Mouse (Mus musculus) neural tube, embryonic 13.5 days (tissue): ENCODE measurements at regions not wholly inside any gene's neighbourhood (a gene's known extent, or its start where the extent isn't known, plus 50 kb on each side); places are given as distances from the start of the nearest gene placed in this dataset.
A peak's percentile ranks its signal among the peaks of the same experiment; 100 is the strongest.

Source experiments
- ATAC-seq: fragments of 200-750 bp; cut with Nextera tagmentation; 2 replicates; pipeline ENCODE4 v1.8.0; 2017; ENCODE audit warnings: low read depth, mild to moderate bottlenecking, moderate TSS enrichment, moderate library complexity
- H3K27ac ChIP-seq: fragments of 300-500 bp; sonication (generic); replicated peaks from 2 replicates; pipeline ENCODE4 v1.5.1; 2015; ENCODE audit warnings: moderate library complexity, mild to moderate bottlenecking, inconsistent platforms
- H3K27me3 ChIP-seq: fragments of 300-500 bp; sonication (generic); 2 replicates; pipeline ENCODE4 v1.6.1; 2015; ENCODE audit warnings: mild to moderate bottlenecking, inconsistent platforms
- H3K36me3 ChIP-seq: fragments of 300-500 bp; sonication (generic); 2 replicates; pipeline ENCODE4 v1.6.1; 2015; ENCODE audit warnings: mild to moderate bottlenecking, inconsistent platforms
- H3K4me1 ChIP-seq: fragments of 300-500 bp; sonication (generic); replicated peaks from 2 replicates; pipeline ENCODE4 v1.6.1; 2015; ENCODE audit warnings: inconsistent platforms
- H3K4me2 ChIP-seq: fragments of 300-500 bp; sonication (generic); 2 replicates; pipeline ENCODE4 v1.6.1; 2015; ENCODE audit warnings: inconsistent platforms, mild to moderate bottlenecking, moderate library complexity
- H3K4me3 ChIP-seq: fragments of 300-500 bp; sonication (generic); 2 replicates; pipeline ENCODE4 v1.5.1; 2015; ENCODE audit warnings: mild to moderate bottlenecking, inconsistent platforms
- H3K9ac ChIP-seq: fragments of 300-500 bp; sonication (generic); 2 replicates; pipeline ENCODE4 v1.6.1; 2015; ENCODE audit warnings: moderate library complexity, mild to moderate bottlenecking, inconsistent platforms
- H3K9me3 ChIP-seq: fragments of 300-500 bp; sonication (generic); 2 replicates; pipeline ENCODE4 v1.6.1; 2016; ENCODE audit warnings: inconsistent platforms
- WGBS: fragments of 180-500 bp; shearing (Covaris S2); methylation state at CpG from one replicate; pipeline ENCODE4 v1.1.7; 2015; 5-methylcytosine and 5-hydroxymethylcytosine counted together

DNA sequence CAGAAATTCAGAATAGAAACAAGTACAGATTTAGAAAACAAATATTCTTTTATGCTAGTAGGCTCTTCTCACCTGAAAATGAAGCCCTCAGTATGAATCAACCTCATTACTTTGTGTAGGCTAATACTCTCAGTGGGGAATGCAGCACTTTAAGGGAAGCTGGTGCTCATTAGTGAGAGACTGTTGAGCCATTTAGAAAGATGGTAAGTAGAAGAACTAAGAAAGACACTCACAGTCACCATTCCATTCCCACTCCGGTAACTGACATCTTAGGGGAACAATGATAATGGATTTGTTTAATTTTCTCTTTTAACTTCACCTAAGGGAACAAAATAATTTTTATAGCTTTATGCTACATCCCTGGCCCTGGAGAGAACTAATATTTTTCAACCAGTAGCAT, 648.0 kb upstream of the Nova1 start:
- WGBS, result 59% methylated on average over 1 of the region's 1 CpGs
- Histone ChIP-seq H3K4me3 (no peak overlapping the region), H3K36me3 (no peaks in the 10 kb centered on the region), H3K9me3 (no peaks in the 10 kb centered on the region), H3K4me2 (no peak overlapping the region), H3K27me3 (no peaks in the 10 kb centered on the region), H3K4me1 (peaks cover 10% of the 10 kb centered on the region; the same call in 1 of the 2 replicates), H3K9ac (no peak overlapping the region), H3K27ac (peak overlapping the region; percentile 68)
- peak; percentile 74 for ATAC-seq

DNA sequence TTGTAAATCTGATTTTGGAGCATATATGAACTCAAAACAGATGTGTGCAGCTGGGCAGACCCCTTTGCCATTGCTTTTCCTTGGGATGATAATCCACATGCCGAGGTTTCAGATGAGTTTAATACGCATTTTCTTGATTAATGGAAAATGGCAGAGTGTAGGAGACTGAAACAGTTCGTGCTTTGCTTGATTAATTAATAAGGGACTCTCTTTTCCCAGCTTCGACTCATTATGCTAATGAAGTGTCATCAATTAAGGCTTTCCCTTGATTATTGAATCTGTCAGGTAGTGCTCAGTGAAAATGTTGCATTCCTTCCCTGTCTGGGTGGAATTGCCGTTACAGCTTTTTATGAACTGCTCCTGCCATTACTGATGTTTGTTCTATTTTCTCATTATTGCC, 647.2 kb upstream of the Nova1 start:
- Histone ChIP-seq H3K4me3 (no peak overlapping the region), H3K9me3 (no peaks in the 10 kb centered on the region), H3K36me3 (no peaks in the 10 kb centered on the region), H3K9ac (no peak overlapping the region), H3K27me3 (no peaks in the 10 kb centered on the region), H3K4me1 (peaks cover 10% of the 10 kb centered on the region; the same call in 1 of the 2 replicates), H3K27ac (peak overlapping the region; percentile 68), H3K4me2 (no peak overlapping the region)
- ATAC-seq, result peak; percentile 82
- WGBS, result 44% methylated on average over 5 of the region's 5 CpGs

DNA sequence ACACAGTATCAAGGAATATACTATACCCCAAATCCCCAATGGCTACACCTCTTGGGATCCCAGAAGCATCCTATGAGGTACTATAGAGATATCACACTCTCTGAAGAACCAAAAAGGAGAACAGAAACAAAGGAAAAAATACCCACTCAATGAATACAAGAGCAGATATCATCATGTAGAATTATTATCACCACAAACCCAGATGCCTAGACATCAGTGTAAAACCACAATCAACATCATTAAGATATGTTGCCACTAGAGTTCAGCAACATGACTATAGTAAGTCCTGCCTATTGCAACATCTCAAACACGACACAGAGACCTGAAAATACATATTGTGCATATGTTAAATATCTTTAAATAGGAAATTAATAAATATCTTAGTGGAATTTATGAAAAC, 612.9 kb upstream of the Nova1 start:
- no peaks in the 10 kb centered on the region for H3K9me3 ChIP-seq
- H3K27me3 ChIP-seq, result no peaks in the 10 kb centered on the region
- no peak overlapping the region for H3K4me2 ChIP-seq
- H3K27ac ChIP-seq, result no peak overlapping the region
- no peaks in the 10 kb centered on the region for H3K36me3 ChIP-seq
- H3K9ac ChIP-seq, result no peak overlapping the region
- H3K4me1 ChIP-seq, result no peaks in the 10 kb centered on the region
- 78% methylated on average over 1 of the region's 1 CpGs for WGBS
- ATAC-seq, result no peak
- H3K4me3 ChIP-seq, result no peak overlapping the region

DNA sequence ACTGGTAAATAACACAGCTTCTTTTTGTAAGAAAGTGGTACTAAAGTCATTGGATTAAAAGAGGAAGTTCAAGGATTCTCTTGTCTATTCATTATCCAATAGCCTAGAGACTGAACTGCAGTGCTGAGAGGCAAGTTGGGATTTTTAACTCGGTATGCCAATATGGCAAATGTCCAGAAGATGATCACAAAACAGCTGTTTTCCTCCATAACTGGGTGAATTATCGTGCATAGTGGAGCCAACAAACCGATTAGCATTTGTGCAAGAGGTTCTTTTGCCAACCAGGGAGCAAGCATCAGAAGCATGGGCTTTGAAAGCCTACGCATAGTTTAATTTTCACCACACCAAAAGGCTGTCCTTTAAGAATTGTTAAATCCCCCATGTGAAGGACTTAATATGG, 593.5 kb upstream of the Nova1 start:
- WGBS, result 72% methylated on average over 4 of the region's 4 CpGs
- Histone ChIP-seq H3K4me2 (no peak overlapping the region), H3K9ac (no peak overlapping the region), H3K27ac (no peak overlapping the region), H3K27me3 (no peaks in the 10 kb centered on the region), H3K4me3 (no peak overlapping the region), H3K9me3 (no peaks in the 10 kb centered on the region), H3K4me1 (no peaks in the 10 kb centered on the region), H3K36me3 (no peaks in the 10 kb centered on the region)
- no peak for ATAC-seq

DNA sequence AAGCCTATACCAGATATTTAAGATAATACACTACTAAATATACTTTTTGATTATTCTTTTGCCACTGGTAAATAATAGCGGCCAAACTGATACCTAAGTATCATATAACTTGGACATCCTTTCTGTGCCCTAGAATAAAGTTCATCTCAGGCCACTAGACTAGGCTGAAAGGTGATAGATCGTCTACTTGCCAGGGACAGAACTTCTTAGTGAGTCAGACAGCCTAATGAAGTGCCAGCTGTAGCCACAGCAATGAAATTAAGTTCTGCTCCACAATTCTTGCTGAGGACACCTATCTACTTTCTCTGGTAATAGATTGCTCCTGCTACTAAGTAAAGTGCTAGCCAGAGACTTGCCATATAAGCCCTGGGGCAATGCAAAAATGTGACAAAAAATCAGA, 587.8 kb upstream of the Nova1 start:
- no peak overlapping the region for H3K4me3 ChIP-seq
- no peaks in the 10 kb centered on the region for H3K9me3 ChIP-seq
- 86% methylated on average over 2 of the region's 2 CpGs for WGBS
- H3K4me2 ChIP-seq, result no peak overlapping the region
- H3K9ac ChIP-seq, result no peak overlapping the region
- H3K27me3 ChIP-seq, result no peaks in the 10 kb centered on the region
- H3K4me1 ChIP-seq, result no peaks in the 10 kb centered on the region
- no peak overlapping the region for H3K27ac ChIP-seq
- no peaks in the 10 kb centered on the region for H3K36me3 ChIP-seq
- ATAC-seq, result no peak

DNA sequence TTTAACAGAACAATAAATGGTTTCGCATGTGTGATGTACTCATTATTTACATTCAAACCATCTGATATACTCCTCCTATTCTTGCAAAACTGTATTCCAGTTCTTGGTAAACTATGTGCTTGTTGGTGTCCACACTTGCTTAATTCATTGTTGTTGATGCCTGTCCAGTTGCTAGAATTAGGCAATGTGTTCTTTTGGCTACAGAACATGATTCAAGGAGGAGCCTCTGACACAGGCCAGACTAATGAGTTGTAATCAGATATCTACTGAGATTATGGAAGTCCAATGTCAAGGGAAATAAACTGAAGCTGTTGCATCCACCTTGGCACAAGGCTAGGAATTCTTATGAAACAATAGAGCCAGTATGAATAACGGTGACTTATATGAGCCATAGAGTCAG, 587.4 kb upstream of the Nova1 start:
- Histone ChIP-seq H3K4me3 (no peak overlapping the region), H3K4me1 (no peaks in the 10 kb centered on the region), H3K36me3 (no peaks in the 10 kb centered on the region), H3K27me3 (no peaks in the 10 kb centered on the region), H3K9ac (no peak overlapping the region), H3K27ac (no peak overlapping the region), H3K4me2 (no peak overlapping the region), H3K9me3 (no peaks in the 10 kb centered on the region)
- ATAC-seq, result no peak
- 94% methylated on average over 2 of the region's 2 CpGs for WGBS

DNA sequence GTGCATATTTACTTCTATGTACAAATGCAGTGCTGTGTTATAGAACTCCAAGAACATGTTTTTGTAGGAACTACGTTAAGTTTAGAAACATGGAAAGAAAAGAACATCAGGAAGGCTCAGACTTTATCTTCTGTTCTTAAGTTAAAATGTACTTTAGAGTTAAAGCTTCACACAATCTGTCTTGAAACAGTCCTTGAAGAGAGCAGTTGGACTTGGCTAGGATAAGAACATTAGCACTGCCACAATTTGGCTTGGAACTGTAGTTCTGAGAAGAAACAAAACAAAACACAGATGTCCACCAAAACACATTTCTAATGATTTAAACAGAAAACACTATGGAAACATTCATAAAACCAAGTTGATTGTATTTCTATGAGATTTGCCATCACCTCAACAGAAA, 564.5 kb upstream of the Nova1 start:
- Histone ChIP-seq H3K4me2 (no peak overlapping the region), H3K27ac (no peak overlapping the region), H3K4me3 (no peak overlapping the region), H3K4me1 (no peaks in the 10 kb centered on the region), H3K36me3 (no peaks in the 10 kb centered on the region), H3K9me3 (no peaks in the 10 kb centered on the region), H3K27me3 (no peaks in the 10 kb centered on the region), H3K9ac (no peak overlapping the region)
- 91% methylated on average over 1 of the region's 1 CpGs for WGBS
- no peak for ATAC-seq

DNA sequence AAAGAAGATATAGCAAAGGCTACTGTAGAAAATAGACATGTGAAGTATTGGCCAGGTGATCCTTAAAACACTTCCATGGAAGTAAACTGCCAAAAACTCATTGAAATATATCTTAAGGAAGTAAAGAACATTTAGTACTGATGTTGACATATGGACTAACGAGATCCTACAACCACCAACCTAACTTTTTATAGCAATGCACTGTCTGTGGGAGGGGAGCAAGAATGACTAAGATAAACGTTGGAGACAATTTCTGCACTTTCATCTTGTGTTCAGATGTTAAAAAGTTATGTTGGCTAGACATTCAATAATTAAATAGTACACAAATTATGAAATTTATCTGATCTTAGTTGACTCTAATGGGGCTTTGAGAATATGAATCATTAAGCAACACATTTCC, 534.5 kb upstream of the Nova1 start:
- Histone ChIP-seq H3K4me1 (no peaks in the 10 kb centered on the region), H3K27ac (no peak overlapping the region), H3K36me3 (no peaks in the 10 kb centered on the region), H3K9me3 (no peaks in the 10 kb centered on the region), H3K4me3 (no peak overlapping the region), H3K9ac (no peak overlapping the region), H3K27me3 (no peaks in the 10 kb centered on the region), H3K4me2 (no peak overlapping the region)
- WGBS, result 77% methylated on average over 2 of the region's 2 CpGs
- ATAC-seq, result no peak

DNA sequence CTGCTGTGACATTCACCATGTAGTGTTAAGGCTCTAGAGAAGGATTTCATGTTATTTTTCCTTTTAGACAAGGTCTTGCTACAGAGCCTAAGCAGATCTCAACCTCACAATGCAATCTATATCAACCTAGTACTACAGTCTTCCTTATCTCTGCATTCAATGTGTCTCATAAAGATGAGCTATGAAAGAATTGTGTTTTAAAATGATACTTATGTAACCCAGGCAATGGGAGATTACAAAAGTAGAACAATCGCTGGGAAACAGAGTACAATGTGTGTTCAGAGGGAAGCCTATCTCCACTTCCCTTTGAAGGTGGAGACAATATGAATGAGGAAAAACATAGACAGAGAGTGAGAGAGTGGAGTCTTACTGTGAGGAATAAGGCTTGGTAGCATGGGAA, 532.5 kb upstream of the Nova1 start:
- no peak overlapping the region for H3K4me3 ChIP-seq
- no peaks in the 10 kb centered on the region for H3K27me3 ChIP-seq
- H3K4me1 ChIP-seq, result no peaks in the 10 kb centered on the region
- WGBS, result 92% methylated on average over 1 of the region's 1 CpGs
- no peaks in the 10 kb centered on the region for H3K9me3 ChIP-seq
- H3K36me3 ChIP-seq, result no peaks in the 10 kb centered on the region
- H3K9ac ChIP-seq, result no peak overlapping the region
- H3K27ac ChIP-seq, result no peak overlapping the region
- no peak overlapping the region for H3K4me2 ChIP-seq
- ATAC-seq, result no peak

DNA sequence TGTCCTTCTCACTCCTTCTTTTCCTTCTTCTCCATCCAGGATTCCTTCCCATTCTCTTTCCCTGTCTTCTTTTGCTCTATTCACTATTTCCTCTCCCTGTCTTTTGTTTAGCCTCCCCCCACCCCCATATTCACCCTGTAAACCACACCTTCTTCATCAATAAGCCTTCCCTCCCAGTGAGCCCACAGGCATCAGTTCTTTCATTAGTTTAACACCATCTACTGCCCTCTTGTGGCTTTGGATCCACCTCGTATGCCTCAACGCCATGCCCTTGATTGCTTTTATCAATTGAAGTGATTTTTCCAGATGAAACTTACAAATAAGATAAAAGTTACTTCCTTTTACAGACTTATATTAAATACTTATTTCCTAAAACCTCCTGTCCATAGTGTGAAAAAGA, 494.7 kb upstream of the Nova1 start:
- no peaks in the 10 kb centered on the region for H3K9me3 ChIP-seq
- no peaks in the 10 kb centered on the region for H3K36me3 ChIP-seq
- WGBS, result 22% methylated on average over 2 of the region's 2 CpGs
- peak; percentile 76; the same call in 1 of the 2 replicates for ATAC-seq
- H3K27ac ChIP-seq, result no peak overlapping the region
- H3K9ac ChIP-seq, result no peak overlapping the region
- no peak overlapping the region for H3K4me2 ChIP-seq
- no peak overlapping the region for H3K4me3 ChIP-seq
- H3K4me1 ChIP-seq, result no peaks in the 10 kb centered on the region
- H3K27me3 ChIP-seq, result no peaks in the 10 kb centered on the region

DNA sequence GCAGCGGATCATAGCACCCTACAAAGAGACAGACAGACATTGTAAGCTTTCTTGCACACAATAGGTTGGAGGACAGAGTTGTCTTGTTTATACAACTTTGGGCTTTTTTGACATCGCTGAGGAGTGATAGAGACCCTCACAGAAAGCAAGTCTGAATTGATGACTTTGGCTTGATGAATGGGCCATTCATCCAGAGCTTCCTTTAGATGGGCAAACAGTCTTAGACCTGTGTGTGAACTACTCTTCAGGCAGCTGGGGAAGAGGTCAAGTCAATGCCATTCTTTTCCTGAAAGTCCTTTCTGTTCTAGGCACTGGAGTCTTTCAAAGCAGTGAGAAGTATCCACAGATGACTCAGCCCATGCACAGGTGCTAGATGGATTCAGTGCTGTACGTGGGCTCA, 457.2 kb upstream of the Nova1 start:
- Histone ChIP-seq H3K27ac (no peak overlapping the region), H3K9me3 (no peaks in the 10 kb centered on the region), H3K27me3 (no peaks in the 10 kb centered on the region), H3K4me1 (no peaks in the 10 kb centered on the region), H3K36me3 (no peaks in the 10 kb centered on the region), H3K4me3 (no peak overlapping the region), H3K9ac (no peak overlapping the region), H3K4me2 (no peak overlapping the region)
- 0 out of 2 replicates have a peak, but pooled peaks have one; percentile 40 for ATAC-seq
- 22% methylated on average over 3 of the region's 3 CpGs for WGBS

DNA sequence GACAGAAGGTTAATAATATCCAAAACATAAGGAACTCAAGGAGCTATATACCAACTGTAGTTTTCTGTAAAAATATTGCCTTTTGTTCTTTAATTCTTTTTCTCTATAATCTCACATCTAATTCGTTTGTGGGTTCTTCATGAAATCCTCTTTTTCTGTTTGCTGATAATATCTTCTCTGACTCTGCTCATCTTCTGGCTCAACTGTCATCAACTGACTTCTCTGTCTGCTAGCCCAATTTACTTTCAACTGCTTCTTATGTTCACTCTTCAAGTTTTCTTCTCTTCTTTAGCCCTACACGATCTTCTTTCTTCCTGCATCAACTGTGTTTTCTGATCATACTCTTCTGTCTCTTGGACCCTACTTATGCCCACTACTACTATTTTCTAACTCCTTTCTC, 453.6 kb upstream of the Nova1 start:
- no peaks in the 10 kb centered on the region for H3K4me1 ChIP-seq
- H3K9me3 ChIP-seq, result no peaks in the 10 kb centered on the region
- H3K4me2 ChIP-seq, result no peak overlapping the region
- 91% methylated on average over 2 of the region's 2 CpGs for WGBS
- no peak overlapping the region for H3K9ac ChIP-seq
- H3K4me3 ChIP-seq, result no peak overlapping the region
- no peaks in the 10 kb centered on the region for H3K36me3 ChIP-seq
- no peaks in the 10 kb centered on the region for H3K27me3 ChIP-seq
- no peak for ATAC-seq
- no peak overlapping the region for H3K27ac ChIP-seq

DNA sequence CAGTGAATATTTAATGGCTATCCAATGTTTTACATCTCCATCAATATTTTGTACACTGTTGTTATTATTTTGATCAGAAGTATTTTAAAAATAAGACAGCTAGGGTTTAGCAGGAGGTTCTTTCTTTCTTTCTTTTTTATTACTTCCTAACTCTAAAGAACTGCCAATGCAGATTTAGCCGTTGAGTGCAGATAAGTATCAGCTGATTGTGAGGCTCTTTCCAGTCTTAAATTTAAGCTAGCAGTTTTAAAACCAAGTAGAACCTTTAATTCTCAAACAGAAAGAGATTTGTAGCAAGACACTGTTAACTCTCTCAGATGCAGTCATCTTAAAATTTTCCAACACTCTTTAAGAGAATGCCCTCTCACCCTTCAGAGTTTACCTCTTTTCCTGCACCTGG, 445.4 kb upstream of the Nova1 start:
- WGBS, result 59% methylated on average over 1 of the region's 1 CpGs
- no peak for ATAC-seq
- 0 out of 2 replicates have a peak, but pooled peaks cover 3% of the 10 kb centered on the region for H3K4me1 ChIP-seq
- H3K27me3 ChIP-seq, result no peaks in the 10 kb centered on the region
- no peak overlapping the region for H3K9ac ChIP-seq
- H3K4me3 ChIP-seq, result no peak overlapping the region
- no peak overlapping the region for H3K27ac ChIP-seq
- no peaks in the 10 kb centered on the region for H3K36me3 ChIP-seq
- no peak overlapping the region for H3K4me2 ChIP-seq
- no peaks in the 10 kb centered on the region for H3K9me3 ChIP-seq
